Mouse (Mus musculus) small intestine, adult 10 weeks (tissue): Measurements from ENCODE around the gene Hist1h2bj. TPM values are rescaled to one million over a fixed set of nuclear protein-coding genes. Genes with fewer than 3 reads are reported as not detected.

Source experiments
- polyA plus RNA-seq: library from polyadenylated mRNA; stranded (reverse); fragments of 350-450 nt; fragmentation: Illumina TruSeq; extraction: RNeasy Lipid Tissue Mini Kit (QIAGEN cat#74804); gene quantifications from one replicate; pipeline ENCODE4 v1.2.3, GENCODE M21; 2014; ENCODE audit warnings: low replicate concordance

The Hist1h2bj gene
- polyA plus RNA-seq: not detected

DNA sequence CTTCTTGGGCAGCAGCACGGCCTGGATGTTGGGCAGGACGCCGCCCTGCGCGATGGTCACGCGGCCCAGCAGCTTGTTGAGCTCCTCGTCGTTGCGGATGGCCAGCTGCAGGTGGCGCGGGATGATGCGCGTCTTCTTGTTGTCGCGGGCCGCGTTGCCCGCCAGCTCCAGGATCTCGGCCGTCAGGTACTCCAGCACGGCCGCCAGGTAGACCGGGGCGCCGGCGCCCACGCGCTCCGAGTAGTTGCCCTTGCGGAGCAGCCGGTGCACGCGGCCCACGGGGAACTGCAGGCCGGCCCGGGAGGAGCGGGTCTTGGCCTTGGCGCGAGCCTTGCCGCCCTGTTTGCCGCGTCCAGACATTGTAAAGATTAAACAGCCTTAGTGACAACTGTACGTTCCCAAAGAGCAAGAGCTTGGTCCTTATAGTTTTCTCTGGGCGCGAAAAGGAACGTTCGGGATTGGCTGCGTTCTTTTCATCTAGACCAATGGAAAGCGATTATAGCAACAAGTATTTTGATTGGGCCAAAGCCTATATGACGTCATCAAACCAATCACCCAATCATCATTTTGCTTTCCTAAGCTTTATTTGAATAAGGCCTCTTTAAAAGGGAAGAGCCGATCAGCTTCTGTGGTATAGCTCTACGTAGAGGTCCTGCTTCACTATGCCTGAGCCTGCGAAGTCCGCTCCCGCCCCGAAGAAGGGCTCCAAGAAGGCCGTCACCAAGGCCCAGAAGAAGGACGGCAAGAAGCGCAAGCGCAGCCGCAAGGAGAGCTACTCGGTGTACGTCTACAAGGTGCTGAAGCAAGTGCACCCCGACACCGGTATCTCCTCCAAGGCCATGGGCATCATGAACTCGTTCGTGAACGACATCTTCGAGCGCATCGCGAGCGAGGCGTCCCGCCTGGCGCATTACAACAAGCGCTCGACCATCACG is at the start of gene Hist1h2bj, which contains the start of gene Hist1h2ag:
Gene Hist1h2bj, plus strand, starts transcription at position 647 of the 935 bp plus-strand sequence.
Gene Hist1h2ag, minus strand, starts transcription at position 377 of the 935 bp plus-strand sequence.

DNA sequence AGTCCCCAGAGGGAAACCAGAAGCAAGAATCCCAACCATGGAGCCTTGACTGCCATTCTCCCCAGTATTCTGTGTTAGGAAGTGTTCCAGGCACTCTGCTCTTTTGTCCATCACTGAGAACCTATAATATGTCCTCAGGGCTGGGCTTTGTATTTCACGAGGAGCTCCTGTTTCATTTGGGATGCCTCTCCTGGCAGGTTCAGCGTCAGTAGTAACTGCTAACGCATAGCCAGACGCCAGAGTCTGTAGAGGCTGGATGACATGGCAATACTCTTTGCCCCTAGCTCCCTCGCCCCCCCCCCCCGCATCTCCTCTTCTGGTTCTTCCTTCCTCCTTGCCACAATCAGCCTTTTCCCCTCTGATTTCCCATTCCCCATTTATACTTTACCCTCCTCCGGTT is 33.4 kb upstream of the Hist1h2bj start, which contains the start of gene Prss16:
Gene Prss16, minus strand, starts transcription at position 101 of the 400 bp plus-strand sequence.

DNA sequence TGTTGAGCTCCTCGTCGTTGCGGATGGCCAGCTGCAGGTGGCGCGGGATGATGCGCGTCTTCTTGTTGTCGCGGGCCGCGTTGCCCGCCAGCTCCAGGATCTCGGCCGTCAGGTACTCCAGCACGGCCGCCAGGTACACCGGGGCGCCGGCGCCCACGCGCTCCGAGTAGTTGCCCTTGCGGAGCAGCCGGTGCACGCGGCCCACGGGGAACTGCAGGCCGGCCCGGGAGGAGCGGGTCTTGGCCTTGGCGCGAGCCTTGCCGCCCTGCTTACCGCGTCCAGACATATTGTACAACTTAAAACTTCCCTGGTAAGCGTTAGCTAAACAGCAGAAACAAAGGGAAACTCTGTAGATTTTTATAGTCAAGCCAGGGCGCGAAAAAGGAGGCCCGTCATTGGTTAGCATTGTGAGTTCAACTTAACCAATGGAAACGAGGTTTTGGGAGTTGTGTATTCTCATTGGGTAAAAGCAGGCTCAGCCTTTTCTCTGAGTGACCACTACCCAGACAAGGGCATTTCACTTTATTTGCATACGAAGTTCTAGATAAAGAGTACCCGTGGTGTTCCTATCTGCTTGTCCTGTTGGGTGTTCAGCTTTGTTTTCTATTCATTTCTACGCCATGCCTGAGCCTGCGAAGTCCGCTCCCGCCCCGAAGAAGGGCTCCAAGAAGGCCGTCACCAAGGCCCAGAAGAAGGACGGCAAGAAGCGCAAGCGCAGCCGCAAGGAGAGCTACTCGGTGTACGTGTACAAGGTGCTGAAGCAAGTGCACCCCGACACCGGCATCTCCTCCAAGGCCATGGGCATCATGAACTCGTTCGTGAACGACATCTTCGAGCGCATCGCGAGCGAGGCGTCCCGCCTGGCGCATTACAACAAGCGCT is 7.5 kb upstream of the Hist1h2bj start, which contains the start of the genes Hist1h2ah and Hist1h2bk:
Gene Hist1h2ah, minus strand, starts transcription at position 302 of the 882 bp plus-strand sequence.
Gene Hist1h2bk, plus strand, starts transcription at position 604 of the 882 bp plus-strand sequence.

DNA sequence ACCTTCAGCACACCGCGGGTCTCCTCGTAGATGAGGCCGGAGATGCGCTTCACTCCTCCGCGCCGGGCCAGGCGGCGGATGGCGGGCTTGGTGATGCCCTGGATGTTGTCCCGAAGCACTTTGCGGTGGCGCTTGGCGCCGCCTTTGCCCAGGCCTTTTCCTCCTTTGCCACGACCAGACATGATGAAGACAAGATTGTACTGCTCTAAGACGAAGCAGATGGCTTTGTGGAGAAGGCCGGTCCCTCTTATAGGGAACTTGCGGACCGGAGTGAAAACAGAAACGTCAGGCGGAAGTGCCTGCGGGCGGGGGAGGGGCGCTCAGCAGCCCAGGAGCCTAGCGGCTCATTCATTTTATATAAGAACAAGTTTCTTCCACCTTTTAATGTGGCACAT is 1.9 kb upstream of the Hist1h2bj start, which contains the start of gene Hist1h4i:
Gene Hist1h4i, minus strand, starts transcription at position 221 of the 395 bp plus-strand sequence.

DNA sequence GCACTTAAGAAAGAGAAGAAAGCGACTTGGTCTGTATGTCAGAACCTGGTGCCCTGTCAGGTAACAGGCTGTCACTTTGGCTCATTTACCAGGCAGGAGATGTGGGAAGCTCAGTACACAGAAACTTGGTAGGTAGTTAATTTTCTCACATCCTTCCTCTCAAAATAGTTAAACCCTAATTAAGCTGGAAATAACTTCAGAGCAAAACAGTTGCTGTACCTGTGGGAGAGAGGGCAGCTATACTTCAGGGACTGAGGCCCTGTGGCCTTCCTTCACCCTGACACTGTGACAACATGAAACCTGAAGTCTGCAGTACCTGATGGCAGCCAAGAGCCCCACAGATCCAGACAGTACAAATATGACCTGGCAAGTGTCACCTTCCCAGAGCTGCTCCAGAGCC is 41.1 kb downstream of the Hist1h2bj start, which contains the start of gene Vmn1r188:
Gene Vmn1r188, plus strand, starts transcription at position 301 of the 400 bp plus-strand sequence.

Other genes starting within 250 kb of the Hist1h2bj start
- 1.1 TPM for gene Hist1h2bq, start 233.0 kb upstream of the Hist1h2bj start, polyA plus RNA-seq
- not detected for gene Hist1h2ao, start 232.7 kb upstream of the Hist1h2bj start, polyA plus RNA-seq
- gene Hist1h4m, start 231.5 kb upstream of the Hist1h2bj start, polyA plus RNA-seq: not detected
- not detected for gene Hist1h4n, start 211.0 kb upstream of the Hist1h2bj start, polyA plus RNA-seq
- gene Hist1h2ap, start 209.7 kb upstream of the Hist1h2bj start, polyA plus RNA-seq: not detected
- 0.85 TPM for gene Hist1h2br, start 209.5 kb upstream of the Hist1h2bj start, polyA plus RNA-seq
- gene Zfp184, start 98.1 kb upstream of the Hist1h2bj start, polyA plus RNA-seq: 0.93 TPM
- not detected for gene Pom121l2, start 62.0 kb upstream of the Hist1h2bj start, polyA plus RNA-seq
- gene Prss16, start 33.5 kb upstream of the Hist1h2bj start, polyA plus RNA-seq: 0.74 TPM
- not detected for gene Hist1h2ah, start 7.6 kb upstream of the Hist1h2bj start, polyA plus RNA-seq
- gene Hist1h2bk, start 7.3 kb upstream of the Hist1h2bj start, polyA plus RNA-seq: not detected
- gene Hist1h4i, start 1.9 kb upstream of the Hist1h2bj start, polyA plus RNA-seq: 2.1 TPM
- gene Hist1h2ag, start 270 bp upstream of the Hist1h2bj start, polyA plus RNA-seq: not detected
- gene Vmn1r188, start 41.2 kb downstream of the Hist1h2bj start, polyA plus RNA-seq: not detected
- not detected for gene Vmn1r189, start 62.6 kb downstream of the Hist1h2bj start, polyA plus RNA-seq
- not detected for gene Vmn1r191, start 140.8 kb downstream of the Hist1h2bj start, polyA plus RNA-seq
- gene Vmn1r192, start 147.9 kb downstream of the Hist1h2bj start, polyA plus RNA-seq: not detected
- not detected for gene Vmn1r193, start 179.9 kb downstream of the Hist1h2bj start, polyA plus RNA-seq
- gene Vmn1r194, start 201.0 kb downstream of the Hist1h2bj start, polyA plus RNA-seq: not detected
- not detected for gene Vmn1r195, start 227.3 kb downstream of the Hist1h2bj start, polyA plus RNA-seq
- gene Vmn1r196, start 246.7 kb downstream of the Hist1h2bj start, polyA plus RNA-seq: not detected